Mouse (Mus musculus): ENCODE data around the gene Myadml2.

Gene Myadml2

DNA sequence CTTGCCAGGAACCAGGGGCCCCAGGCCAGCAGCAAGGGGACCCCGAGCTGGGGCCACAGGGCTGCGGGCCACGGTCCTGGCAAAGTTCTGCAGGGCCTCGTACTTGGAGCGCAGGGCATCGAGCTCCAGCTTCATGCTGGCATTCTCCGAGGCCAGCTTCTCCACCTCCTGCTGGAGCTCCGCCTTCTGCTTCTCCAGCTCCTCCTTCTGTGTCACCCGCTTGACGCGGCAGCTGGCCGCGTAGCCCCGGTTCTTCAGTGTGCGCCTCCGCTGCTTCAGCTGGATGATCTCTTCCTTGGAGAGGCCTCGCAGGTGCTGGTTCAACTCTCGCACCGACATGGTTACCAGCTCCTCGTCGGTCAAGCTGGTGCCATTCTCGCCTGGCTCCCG, 18.6 kb downstream of the Myadml2 start:
- no peak for DNase-seq

DNA sequence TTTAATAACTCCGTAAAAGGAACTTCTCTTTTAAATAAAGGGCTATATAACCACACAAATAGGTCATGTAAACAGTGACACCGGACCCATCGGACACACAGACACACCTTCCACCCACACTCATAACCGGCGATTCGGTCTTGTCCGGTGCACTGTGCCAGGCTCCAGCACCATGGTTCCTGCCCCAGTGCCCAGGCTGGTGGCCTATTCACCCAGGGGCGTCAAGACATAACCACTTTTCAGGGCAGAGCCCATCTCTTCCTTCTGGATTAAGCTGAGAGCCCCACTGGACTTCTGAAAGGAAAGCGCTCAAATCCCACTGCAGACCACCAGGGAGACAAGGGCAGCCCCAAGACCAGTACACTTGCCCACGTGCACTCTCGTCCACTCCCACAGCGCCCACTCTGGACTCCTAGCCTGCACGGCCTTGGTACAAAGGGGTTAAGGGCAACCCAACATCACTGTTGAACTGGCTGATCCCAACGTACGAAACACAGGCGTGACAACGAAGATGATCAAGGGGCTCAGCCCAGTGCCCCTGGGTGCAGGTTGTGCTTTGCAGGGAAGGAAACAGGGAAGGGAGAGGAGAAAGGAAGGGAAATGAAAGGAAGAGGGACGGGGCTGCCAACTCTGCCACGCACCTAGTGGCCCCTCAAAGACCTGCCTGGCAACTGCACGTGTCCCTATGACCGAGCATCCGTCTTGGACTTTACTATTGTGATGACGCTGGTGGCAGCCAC, 19.2 kb downstream of the Myadml2 start:
- no peak for DNase-seq

DNA sequence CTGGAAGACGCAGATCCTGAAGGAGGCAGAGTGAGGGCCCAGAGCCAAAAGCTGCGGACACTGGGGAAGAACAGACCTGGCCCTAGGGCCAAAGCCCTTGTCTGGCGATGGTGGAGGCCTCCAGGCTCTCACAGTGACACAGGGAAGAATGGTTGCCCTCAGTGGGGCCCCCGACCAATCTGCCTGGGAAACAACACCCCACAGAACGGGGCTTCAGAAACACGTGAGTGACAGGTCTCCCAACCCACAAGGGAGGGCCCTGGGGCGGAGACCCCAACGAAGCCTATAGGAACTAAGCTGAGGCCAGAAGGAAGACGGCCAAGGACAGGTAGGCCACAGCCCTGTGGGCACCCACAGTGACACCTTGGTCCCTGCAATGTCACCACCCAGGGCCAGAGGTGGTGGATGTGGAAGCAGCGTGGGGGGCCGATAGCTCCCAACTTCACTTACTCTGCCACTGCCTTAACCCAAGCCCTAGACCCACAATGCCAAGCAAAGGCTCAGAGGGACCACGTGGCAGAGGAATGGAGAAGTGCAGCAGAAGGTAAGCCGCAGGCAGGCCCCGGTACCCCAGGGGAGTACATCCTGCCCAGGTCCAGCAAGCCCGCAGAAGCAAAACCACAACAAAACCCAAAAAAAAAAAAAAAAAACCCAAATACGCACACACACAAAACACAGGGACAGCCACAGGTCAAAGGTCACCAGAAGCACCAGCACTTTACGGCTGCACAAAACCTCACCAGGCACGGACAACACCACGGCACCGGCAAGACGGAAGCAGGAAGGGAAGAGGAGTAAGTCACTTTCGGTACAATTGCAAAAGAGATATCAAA, 20.3 kb downstream of the Myadml2 start:
- DNase-seq = no peak

DNA sequence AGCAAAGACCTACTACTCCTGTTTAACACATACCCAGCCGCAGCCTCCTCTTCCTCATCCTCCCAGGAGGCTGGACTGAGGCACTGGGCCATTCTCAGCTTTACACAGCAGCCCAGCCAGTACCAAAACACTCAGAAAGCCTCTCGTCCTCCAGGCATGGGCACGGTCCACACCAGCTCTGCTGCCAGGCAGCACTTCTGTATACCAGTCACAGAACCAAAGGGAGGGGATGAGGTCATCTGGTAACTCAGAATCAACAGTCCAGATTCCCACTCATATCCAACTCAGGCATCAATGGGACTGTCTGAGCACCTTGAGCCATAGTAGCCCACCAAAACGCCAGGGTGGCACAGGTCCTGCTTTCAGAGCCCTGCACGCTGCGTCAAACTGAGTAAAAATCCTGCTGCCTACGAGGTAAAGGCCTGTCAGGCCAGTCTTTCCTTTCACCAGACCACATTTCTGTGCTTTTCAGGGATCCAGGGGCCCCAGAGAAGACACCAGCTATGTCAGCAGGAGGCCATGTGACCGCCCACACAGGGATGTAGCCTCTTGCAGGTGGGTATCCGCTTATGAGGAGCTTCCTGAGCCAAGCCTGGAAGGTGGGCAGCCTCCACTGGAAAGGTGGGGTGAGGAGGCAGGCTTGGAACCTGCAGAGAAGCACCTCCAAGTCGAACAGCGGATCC, 21.0 kb downstream of the Myadml2 start:
- DNase-seq = no peak

DNA sequence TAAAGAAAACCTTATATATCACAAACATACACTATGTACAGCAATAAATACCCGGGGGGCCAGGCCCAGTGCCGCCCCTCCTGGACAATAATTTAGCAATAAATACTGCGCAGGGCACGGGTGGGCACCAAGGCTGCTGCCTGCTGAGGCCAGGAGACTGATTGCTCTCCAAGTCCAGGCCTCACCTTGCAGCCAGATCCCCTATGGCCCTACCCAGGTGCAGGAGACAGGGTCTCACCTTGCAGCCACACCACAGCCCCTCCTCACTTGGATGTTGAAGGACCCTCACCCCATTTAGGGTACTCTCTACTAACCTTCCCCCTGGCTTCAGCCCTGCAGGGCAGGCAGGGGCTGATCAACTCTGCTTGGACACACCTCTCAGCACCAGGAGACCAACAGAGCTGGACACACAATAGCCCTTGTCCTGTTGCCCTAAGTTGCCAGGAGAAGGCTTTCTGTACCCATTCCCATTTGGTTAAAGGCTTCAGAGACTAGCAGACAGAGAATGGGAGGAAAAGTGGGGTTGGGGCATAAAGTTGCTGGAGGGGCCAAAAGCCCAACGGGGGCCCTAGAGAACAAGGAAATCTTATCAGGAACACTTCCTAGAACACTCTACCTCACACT, 22.7 kb downstream of the Myadml2 start, which contains the start of gene Sirt7:
Sirt7 (minus strand) TSS at position 89 of the 624 bp plus-strand sequence.
- DNase-seq = no peak

DNA sequence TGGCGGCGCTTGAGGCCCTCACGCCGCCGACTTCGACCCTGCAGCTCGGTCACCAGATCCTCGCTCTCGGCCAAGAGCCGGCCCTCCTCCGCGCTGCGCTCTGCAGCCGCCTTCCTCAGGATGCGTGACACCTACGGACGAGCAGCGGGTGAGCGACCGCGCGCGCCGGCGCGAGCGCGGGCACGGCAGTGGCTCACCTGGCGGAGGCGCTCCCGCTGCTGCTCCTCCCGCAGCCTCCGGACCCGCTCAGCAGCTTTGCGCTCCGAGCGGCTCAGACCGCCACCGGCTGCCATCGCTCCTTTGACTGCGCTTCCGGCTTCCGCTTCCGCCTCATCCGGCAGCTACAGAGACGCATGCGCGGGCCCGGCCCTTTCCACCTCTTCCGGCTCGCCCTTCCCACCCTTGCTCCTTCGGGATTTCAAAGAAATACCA, 23.3 kb downstream of the Myadml2 start:
- peak; percentile 82 for DNase-seq

DNA sequence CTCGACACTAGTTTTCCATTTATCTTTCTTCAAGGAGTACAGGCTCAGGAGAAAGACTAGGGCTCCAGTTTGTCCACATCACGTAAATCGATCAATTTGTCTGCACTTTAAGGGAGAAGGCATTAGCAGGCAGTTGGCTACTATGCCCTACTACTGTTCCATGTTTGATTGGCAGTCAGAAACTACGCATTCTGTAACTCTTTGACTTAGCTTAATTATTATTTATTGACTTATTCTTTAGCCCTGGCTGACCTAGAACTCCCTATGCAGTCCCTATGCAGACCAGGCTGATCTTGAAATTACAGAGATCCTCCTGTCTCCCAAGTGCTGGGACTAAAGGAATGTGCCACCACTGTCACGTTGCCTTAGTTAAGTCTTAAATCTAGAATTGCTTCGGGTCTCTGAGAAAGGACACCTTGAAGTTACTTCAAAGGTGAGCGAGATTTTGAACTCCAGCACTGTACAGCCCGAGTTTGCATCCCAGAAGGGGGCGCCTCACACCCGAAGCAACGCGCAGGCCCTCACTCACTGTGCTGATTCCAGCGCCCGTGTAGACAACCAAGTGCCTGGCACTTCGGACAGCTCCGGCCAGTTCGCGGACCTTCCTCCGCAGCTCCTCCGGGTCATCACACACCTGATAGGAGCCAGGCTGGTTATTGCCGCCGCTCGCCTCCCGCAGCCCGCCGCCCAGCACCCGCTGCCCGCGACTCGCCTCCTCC, 23.8 kb downstream of the Myadml2 start:
- peak; percentile 53 for DNase-seq

DNA sequence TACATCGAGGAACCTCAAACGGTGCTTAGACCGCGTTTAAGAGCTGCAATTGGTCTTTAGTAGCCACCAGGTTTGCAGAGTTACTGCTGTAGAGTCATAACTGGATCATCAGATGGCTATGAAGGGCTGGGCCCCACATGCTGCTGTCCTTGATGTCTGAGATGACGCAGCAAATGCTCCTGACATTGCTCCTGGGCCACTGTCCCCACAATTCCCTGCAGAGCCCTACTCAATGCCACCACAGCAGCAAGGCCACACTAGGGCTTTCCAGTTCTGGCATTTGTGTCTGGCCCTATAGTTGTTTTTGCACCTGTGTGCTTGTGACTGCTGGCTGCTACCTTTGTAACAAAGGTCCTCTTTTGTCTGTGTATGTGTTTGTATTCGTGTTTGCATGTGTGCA, 25.2 kb downstream of the Myadml2 start:
- DNase-seq = no peak

DNA sequence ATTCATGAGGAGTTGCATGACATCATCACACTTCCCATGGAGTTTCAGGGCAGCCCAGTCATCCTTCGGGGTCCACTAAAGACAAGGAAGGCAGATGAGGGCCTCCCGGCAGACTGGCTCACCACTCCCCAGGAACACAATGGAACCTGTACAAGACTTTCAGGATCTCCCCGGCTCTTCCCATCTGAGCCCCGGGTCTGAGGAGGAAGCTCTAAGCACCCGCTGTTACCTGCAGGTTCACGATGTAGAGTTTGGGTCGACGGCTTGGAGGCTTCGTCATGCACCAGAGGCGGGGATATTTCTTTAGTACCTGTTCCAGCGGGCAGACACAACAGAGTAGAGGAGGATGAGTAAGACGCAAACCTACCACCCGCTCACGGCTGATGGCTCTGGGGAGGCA, 27.8 kb downstream of the Myadml2 start:
- DNase-seq = no peak

DNA sequence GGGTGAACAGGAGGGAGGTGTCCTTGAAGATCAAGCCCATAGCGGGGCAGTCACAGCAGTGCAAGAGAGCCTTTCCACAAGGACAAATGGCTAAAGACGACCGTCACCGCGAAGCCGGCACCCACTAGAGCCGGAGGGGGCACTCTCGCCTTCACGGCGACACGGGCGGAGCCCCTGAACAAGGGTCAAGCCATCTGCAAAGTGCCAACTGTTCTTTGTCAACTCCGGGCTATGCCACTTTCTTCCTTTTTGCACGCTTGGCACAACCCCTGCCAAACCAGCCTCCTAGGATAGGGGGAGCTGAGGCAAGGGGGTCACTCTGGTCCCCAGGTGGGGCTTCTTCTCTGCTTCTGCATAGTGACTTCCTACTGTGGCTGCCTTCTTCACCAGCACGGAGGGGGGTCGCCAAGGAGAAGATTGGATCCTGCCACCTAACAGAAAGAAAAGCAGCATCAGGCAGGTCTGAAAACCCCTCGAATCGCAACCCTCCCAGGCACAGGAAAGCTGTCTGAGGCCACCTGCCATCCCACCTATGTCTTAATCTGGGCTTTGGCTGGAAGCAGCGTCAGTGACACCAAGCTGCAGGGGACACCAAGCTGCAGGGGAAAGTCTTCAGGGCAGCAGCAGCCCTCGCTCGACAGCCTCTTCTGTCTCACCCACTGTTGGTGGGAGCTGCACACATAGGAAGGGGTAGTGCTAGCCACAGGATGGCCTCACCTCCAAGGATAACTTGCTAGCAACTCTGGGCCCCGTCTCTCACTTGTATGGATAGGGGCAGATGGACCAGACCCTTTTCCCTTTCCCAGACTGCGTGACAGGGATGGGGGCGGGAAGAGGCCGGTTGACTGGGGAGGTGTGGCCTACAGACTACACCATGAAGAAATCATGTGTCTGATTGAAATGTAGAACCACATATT, 29.1 kb downstream of the Myadml2 start:
- DNase-seq = no peak

DNA sequence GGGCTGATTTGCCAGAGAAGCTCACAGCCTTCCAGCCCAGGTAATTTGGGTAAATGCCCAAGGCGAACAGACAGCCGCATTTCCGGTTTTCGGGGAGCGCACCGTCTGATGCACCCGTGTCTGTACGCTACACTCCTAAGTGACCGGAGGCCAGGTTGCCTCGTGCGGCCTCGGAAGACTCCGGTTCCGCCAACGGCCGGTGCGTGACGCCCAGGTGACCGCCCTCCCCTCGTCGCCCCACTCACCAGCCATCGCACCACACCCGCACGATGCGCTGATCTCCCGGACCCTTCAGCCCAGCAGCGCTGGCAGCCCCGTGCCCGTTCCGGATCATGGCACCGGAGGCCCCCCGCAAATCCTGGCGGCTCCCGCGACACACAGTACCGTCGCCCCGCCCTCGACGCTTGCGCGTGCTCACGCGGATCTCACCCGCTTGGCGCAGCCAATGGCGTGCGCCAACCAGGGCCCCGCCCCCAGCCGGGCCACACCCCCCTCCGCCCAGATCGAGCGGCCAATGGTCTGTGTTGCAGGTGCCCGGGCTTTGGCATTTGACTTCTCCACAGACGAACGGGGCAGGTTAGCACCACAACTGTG, 30.3 kb downstream of the Myadml2 start, which contains the start of gene Pcyt2:
Pcyt2 (minus strand) TSS at position 418 of the 594 bp plus-strand sequence.
- DNase-seq = peak; percentile 94

DNA sequence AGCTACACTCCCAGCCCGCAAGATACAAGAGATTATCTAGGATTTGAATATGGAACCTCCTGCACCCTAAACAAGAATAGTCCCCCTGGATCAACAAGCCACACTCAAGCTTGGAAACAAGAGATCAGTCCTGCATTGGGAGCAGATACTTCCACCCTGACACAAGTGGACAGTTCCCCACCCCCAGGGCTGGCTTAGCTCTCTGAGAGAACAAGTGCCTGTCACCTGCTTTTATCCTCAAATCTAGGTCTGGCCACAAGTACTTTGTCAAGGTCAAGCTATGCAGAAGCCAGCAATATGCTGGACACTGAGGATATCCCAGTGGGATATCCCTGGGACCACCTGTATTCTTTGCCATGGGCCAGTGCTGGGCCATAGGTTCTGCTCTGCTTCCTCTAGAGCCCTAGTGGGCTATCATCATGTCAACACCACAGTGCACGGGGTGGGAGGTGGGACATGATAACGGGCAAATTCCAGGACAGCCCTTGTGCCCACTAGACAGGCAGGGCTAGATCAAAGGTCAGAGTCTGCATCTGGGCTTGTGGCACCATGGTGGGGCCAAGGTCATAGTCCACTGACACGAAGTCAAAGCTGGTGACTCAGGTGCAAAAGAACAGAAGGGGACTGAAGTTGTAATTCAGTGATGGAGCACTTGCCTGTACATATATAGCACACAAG, 31.2 kb downstream of the Myadml2 start:
- DNase-seq = no peak

DNA sequence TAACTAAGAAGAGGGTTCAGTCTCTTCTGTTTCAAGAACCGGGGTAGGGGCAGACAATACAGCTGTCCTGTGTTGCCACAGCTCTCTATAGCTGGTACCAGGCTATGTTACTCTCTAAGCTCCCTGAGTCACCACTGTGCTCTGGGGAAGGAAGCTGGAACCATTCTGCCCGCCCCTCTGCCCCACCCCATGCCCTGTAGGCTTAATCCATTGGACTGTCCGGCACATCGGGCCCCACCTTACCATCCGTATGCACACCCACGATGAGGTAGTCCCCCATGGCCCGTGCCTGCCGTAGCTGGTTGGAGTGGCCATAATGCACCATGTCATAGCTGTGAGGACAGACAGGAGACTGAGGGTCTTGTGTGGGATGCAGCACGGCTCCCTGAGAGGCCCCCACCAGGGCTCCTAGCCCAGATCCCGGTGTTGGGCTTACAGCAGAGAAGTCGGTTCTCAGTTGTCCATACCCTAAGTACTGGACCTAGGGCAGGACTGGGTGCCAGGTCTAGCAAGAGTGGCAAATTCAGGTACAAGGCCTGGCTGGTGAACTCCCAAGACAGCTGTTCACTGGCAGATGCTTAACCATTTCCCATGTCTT, 32.3 kb downstream of the Myadml2 start:
- no peak for DNase-seq

DNA sequence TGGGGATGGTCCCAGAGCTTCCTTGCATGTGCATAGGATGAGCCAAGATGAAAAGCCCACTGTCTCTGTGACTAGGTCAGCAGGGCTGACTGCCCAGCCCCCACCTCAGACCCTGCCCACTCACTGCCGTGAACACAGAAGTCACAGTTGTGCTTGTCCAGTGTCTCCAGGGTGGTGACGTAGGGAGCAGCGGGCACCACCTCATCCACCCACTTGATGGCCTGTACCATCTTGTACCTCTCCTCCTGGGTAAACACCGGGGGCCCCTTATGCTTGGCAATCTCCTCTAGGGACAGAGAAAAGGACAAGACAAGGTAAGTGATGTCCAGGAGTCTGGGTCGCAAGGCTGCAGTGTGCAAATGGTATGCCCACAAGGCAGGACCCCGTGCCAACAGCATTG, 32.8 kb downstream of the Myadml2 start:
- no peak for DNase-seq

DNA sequence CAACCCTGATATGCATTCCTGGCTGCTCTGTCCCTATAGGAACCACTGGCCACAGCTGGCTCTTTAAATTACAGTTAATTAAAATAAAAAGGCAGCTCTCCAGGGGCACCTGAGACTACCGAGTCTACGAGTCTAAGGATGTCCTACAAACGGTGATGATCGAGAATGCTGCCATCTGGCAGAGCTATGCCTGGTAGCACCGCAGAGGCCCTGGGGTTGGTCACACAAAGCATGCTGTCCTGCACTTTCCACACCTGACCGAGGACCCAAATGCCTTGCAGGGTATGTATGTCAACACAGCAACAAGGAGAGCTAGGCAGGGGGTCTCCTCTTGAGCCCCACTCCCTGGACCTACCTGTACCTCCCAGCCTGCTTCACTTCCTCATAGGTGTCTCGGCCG, 34.0 kb downstream of the Myadml2 start:
- DNase-seq = no peak

DNA sequence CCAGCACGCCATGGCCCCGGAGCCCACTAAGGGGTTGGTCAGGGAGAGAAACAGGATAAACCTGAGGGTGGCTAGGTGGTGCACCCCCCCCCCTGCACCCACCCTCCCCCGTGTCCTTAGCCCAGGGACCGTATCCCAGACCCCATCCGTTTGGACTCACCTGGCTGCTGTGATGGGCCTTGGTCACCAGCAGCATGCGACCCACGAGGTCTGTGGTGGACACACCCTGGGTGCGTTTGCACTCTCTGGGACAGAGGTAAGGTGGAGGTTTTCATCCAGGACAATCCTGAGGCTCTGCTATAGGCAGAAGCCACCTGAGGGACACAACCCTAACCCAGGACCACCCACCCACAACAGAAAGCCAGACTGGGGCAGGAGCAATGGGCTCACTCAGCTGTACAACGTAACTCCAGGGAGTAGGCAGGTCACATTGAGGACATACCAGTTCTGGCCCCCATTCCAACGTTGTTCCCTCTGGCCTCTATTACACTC, 34.4 kb downstream of the Myadml2 start:
- DNase-seq = no peak

DNA sequence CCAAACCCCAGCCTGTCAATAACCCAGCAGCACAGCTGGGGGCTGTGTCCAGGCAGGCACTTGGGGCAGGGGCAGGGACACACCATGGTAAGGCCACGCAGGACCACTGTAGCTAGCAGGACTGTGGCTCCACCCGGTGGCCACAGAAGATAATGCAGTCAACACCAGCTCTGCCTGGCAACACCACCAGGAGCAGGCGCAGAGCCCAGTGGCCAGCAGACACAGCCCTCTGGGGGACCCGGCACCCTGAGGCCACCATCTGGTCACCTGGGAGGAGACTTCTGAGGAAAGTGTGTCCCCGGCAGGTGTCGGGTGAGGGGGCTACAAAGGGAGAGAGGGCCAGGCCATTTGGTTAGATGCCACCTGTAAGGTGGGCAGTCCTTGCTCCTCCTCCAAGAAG, 35.2 kb downstream of the Myadml2 start:
- no peak for DNase-seq

DNA sequence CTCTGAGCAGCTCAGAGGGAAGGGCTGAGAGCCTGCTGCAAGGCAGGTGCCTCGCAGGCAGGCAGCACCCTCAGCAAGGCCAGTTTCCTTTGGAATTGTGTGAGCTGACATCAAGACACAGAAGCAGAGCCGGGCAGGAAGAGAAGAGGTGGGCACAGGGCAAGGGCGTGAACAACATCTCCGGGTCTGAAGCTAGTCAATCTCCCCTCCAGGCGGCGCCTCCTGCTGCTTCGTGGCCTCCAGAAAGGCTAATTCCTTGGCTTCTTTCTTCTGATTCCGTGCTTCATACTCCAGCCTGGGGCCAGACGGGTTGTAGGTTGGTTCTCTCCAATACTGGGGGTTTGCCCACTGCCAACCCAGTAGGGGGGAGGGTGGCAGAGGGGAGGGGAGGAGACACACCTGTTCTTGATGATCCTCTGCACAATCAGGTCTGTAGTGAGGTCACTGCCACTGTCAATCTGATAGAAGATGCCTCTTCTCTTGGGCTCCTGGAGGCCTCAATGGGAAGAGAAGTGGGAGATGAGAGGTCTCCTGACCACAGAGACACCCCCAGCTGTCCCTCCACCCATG, 37.4 kb downstream of the Myadml2 start:
- no peak for DNase-seq

DNA sequence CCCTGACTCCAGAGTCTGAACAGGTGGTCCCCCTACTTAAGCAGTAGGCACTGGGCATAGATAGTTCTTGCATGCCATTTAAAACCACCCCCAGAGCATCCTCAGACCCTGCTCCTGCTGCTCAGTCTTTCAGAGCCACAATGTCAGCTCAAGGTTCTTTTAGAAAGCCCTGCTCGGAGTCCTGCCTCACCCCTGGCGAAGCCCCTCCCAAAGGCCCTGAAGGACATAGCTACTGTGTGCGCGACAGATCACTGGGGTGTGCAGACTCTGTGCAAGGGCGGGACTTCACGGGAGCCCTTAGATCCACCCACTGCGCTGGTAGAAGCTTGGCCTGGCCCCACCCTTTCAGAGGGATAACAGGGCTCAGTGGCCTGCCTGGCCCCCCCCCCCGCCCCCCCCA, 38.7 kb downstream of the Myadml2 start:
- DNase-seq = no peak
